Mouse (Mus musculus): Measurements from ENCODE around the gene Trp53tg5. TPM values are rescaled to one million over a fixed set of nuclear protein-coding genes. Genes with fewer than 3 reads are reported as not detected.

The Trp53tg5 gene
- total and polyA plus RNA-seq, 3 experiments = not detected

- H3K27ac ChIP-seq (ENCODE audit: insufficient read depth, low read depth) = no peak overlapping the region
- no peaks in the 10 kb centered on the region for H3K9me3 ChIP-seq (replicated peaks; ENCODE audit: low read length)
- peaks cover 35% of the 10 kb centered on the region for H3K79me2 ChIP-seq (replicated peaks; ENCODE audit: control insufficient read depth, extremely low read depth, insufficient read depth, poor library complexity, severe bottlenecking)
- H3K27me3 ChIP-seq (replicated peaks) = no peaks in the 10 kb centered on the region
- no peak for TF ChIP-seq ELF1 (IDR thresholded peaks at IDR 0.05; ENCODE audit: low read depth, low read length)
- no peak for TF ChIP-seq TBP (conservative IDR thresholded peaks at IDR 0.05; ENCODE audit: low read depth, low read length)
- TF ChIP-seq SIN3A (IDR thresholded peaks at IDR 0.05; ENCODE audit: low read length) = no peak
- no peak for TF ChIP-seq USF1 (IDR thresholded peaks at IDR 0.05; ENCODE audit: low read depth, low read length)
- no peak for TF ChIP-seq POLR2AphosphoS2 (IDR thresholded peaks at IDR 0.05; ENCODE audit: low read depth, low read length)
- TF ChIP-seq MAX (IDR thresholded peaks at IDR 0.05; ENCODE audit: low read length) = no peak
- no peak for TF ChIP-seq NELFE (IDR thresholded peaks at IDR 0.05; ENCODE audit: low read depth, low read length)
- no peak for TF ChIP-seq MXI1 (IDR thresholded peaks at IDR 0.05; ENCODE audit: low read depth, low read length)
- TF ChIP-seq CTCF (conservative IDR thresholded peaks at IDR 0.05 in 1 of 2, IDR thresholded peaks at IDR 0.05 in 1 of 2; ENCODE audit: low read depth in 2 of 2, low read length in 2 of 2) = no peak
- TF ChIP-seq POLR2A (IDR thresholded peaks at IDR 0.05; ENCODE audit: low read depth, low read length) = no peak
- TF ChIP-seq RCOR1 (conservative IDR thresholded peaks at IDR 0.05; ENCODE audit: low read depth, low read length) = no peak
- no peak for TF ChIP-seq MAFK (IDR thresholded peaks at IDR 0.05; ENCODE audit: insufficient replicate concordance, low read length)
- no peak for TF ChIP-seq JUN (IDR thresholded peaks at IDR 0.05; ENCODE audit: insufficient read depth, low read depth, low read length)
- no peak for TF ChIP-seq RAD21 (IDR thresholded peaks at IDR 0.05; ENCODE audit: low read depth, low read length)
- TF ChIP-seq MEF2A (IDR thresholded peaks at IDR 0.05; ENCODE audit: borderline replicate concordance, low read depth, low read length) = no peak
- TF ChIP-seq CHD2 (IDR thresholded peaks at IDR 0.05; ENCODE audit: low read length) = no peak
- TF ChIP-seq BHLHE40 (IDR thresholded peaks at IDR 0.05; ENCODE audit: low read depth, low read length) = no peak
- TF ChIP-seq IRF4 (IDR thresholded peaks at IDR 0.05; ENCODE audit: low read depth, low read length) = no peak
- H3K36me3 ChIP-seq (replicated peaks in 1 of 2; ENCODE audit: control insufficient read depth in 1 of 2, insufficient read depth in 1 of 2, low read length in 1 of 2) = peaks cover 28 to 69% of the 10 kb centered on the region in 2 experiments
- no peak overlapping the region for H3K4me2 ChIP-seq (ENCODE audit: insufficient read depth, low read depth, poor library complexity, severe bottlenecking)
- H3K4me1 ChIP-seq (ENCODE audit: control insufficient read depth in 1 of 2, insufficient read depth in 2 of 2) = peaks cover 23 to 49% of the 10 kb centered on the region in 2 experiments
- DNase-seq (ENCODE audit: extremely low read depth) = no peak
- dilution Hi-C loops (cut with MboI; ENCODE audit: extremely low pct_ligation_motif_present, extremely low pct_unique_long_range_greater_than_20kb, low sequenced_read_pairs) = no loop called here
- H3K9ac ChIP-seq (ENCODE audit: insufficient read depth, low read depth) = no peak overlapping the region
- no peak overlapping the region for H3K4me3 ChIP-seq (replicated peaks in 1 of 3; ENCODE audit: low read depth in 2 of 3, low read length in 2 of 3, poor library complexity in 1 of 3)
- in situ Hi-C loops (cut with MboI; ENCODE audit: low pct_ligation_motif_present, low pct_unique_long_range_greater_than_20kb, low sequenced_read_pairs) = no loop called here
Measured at GRCm38 (mm10) chr2:164432541-164433191, 40.9 kb downstream of the Trp53tg5 start.

- H3K4me1 ChIP-seq (ENCODE audit: control insufficient read depth in 1 of 2, insufficient read depth in 2 of 2) = peaks cover 18 to 41% of the 10 kb centered on the region in 2 experiments
- in situ Hi-C loops (cut with MboI; ENCODE audit: low pct_ligation_motif_present, low pct_unique_long_range_greater_than_20kb, low sequenced_read_pairs) (no loop called here), dilution Hi-C loops (cut with MboI; ENCODE audit: extremely low pct_ligation_motif_present, extremely low pct_unique_long_range_greater_than_20kb, low sequenced_read_pairs) (no loop called here)
- H3K4me2 ChIP-seq (ENCODE audit: insufficient read depth, low read depth, poor library complexity, severe bottlenecking) = no peak overlapping the region
- no peak overlapping the region for H3K27ac ChIP-seq (ENCODE audit: insufficient read depth, low read depth)
- DNase-seq (ENCODE audit: extremely low read depth) = no peak
- H3K9ac ChIP-seq (ENCODE audit: insufficient read depth, low read depth) = no peak overlapping the region
- peaks cover 35% of the 10 kb centered on the region for H3K79me2 ChIP-seq (replicated peaks; ENCODE audit: control insufficient read depth, extremely low read depth, insufficient read depth, poor library complexity, severe bottlenecking)
- no peak for TF ChIP-seq ZC3H11A (IDR thresholded peaks at IDR 0.05; ENCODE audit: low read depth, low read length)
- TF ChIP-seq HCFC1 (IDR thresholded peaks at IDR 0.05; ENCODE audit: low read depth, low read length) = no peak
- TF ChIP-seq EP300 (IDR thresholded peaks at IDR 0.05; ENCODE audit: low read length) = no peak
- TF ChIP-seq MAFK (IDR thresholded peaks at IDR 0.05; ENCODE audit: insufficient replicate concordance, low read length) = no peak
- TF ChIP-seq IRF4 (IDR thresholded peaks at IDR 0.05; ENCODE audit: low read depth, low read length) = no peak
- no peak for TF ChIP-seq USF2 (conservative IDR thresholded peaks at IDR 0.05; ENCODE audit: low read depth, low read length)
- TF ChIP-seq POLR2A (IDR thresholded peaks at IDR 0.05; ENCODE audit: low read depth, low read length) = no peak
- TF ChIP-seq CHD1 (IDR thresholded peaks at IDR 0.05; ENCODE audit: low read depth, low read length) = no peak
- TF ChIP-seq MXI1 (IDR thresholded peaks at IDR 0.05; ENCODE audit: low read depth, low read length) = no peak
- no peak for TF ChIP-seq TBP (conservative IDR thresholded peaks at IDR 0.05; ENCODE audit: low read depth, low read length)
- TF ChIP-seq GABPA (IDR thresholded peaks at IDR 0.05; ENCODE audit: insufficient replicate concordance, low read depth, low read length) = no peak
- no peak for TF ChIP-seq KAT2A (IDR thresholded peaks at IDR 0.05; ENCODE audit: insufficient replicate concordance, low read length)
- no peak for TF ChIP-seq JUN (IDR thresholded peaks at IDR 0.05; ENCODE audit: insufficient read depth, low read depth, low read length)
- TF ChIP-seq RAD21 (IDR thresholded peaks at IDR 0.05; ENCODE audit: low read depth, low read length) = no peak
- TF ChIP-seq UBTF (IDR thresholded peaks at IDR 0.05; ENCODE audit: low read depth, low read length) = no peak
- TF ChIP-seq MAZ (IDR thresholded peaks at IDR 0.05; ENCODE audit: low read depth, low read length) = no peak
- TF ChIP-seq ZNF384 (IDR thresholded peaks at IDR 0.05; ENCODE audit: low read depth, low read length) = no peak
- no peak for TF ChIP-seq JUND (conservative IDR thresholded peaks at IDR 0.05; ENCODE audit: low read depth, low read length)
- no peak for TF ChIP-seq CHD2 (IDR thresholded peaks at IDR 0.05; ENCODE audit: low read length)
- no peak for TF ChIP-seq MAX (IDR thresholded peaks at IDR 0.05; ENCODE audit: low read length)
- no peak overlapping the region for H3K4me3 ChIP-seq (replicated peaks in 1 of 3; ENCODE audit: low read depth in 2 of 3, low read length in 2 of 3, poor library complexity in 1 of 3)
- no peaks in the 10 kb centered on the region for H3K27me3 ChIP-seq (replicated peaks)
- peaks cover 35 to 77% of the 10 kb centered on the region in 2 experiments for H3K36me3 ChIP-seq (replicated peaks in 1 of 2; ENCODE audit: control insufficient read depth in 1 of 2, insufficient read depth in 1 of 2, low read length in 1 of 2)
- no peaks in the 10 kb centered on the region for H3K9me3 ChIP-seq (replicated peaks; ENCODE audit: low read length)
Measured at GRCm38 (mm10) chr2:164431676-164432465, 41.7 kb downstream of the Trp53tg5 start.

All from CH12.LX (cell line).